Mouse (Mus musculus) adipocyte (in vitro differentiated cells): ENCODE measurements around the gene Arhgef7.

Source experiments
- DNase-seq: peaks from one replicate; pipeline ENCODE4 v3.0.0-alpha.2; 2016; ENCODE audit warnings: low spot score

The Arhgef7 gene

GRCm38 (mm10) chr8:11767213-11767840 is 39.8 kb downstream of the Arhgef7 start:
- peak; percentile 33 for DNase-seq

GRCm38 (mm10) chr8:11770001-11770400 is 42.5 kb downstream of the Arhgef7 start:
- no peak for DNase-seq

- DNase-seq = no peak
Measured at GRCm38 (mm10) chr8:11770521-11771080, 43.1 kb downstream of the Arhgef7 start.

- no peak for DNase-seq
Measured at GRCm38 (mm10) chr8:11771608-11772007, 44.1 kb downstream of the Arhgef7 start.

- peak; percentile 61 for DNase-seq
Measured at GRCm38 (mm10) chr8:11774195-11775076, 46.9 kb downstream of the Arhgef7 start.

- DNase-seq = peak; percentile 50
Measured at GRCm38 (mm10) chr8:11775889-11776288, 48.4 kb downstream of the Arhgef7 start.

- no peak for DNase-seq
Measured at GRCm38 (mm10) chr8:11776451-11777180, 49.1 kb downstream of the Arhgef7 start.

GRCm38 (mm10) chr8:11777201-11777600 is 49.7 kb downstream of the Arhgef7 start:
- DNase-seq = peak; percentile 60

- no peak for DNase-seq
Measured at GRCm38 (mm10) chr8:11778646-11779433, 51.3 kb downstream of the Arhgef7 start.

- no peak for DNase-seq
Measured at GRCm38 (mm10) chr8:11779844-11780634, 52.5 kb downstream of the Arhgef7 start.

- DNase-seq = no peak
Measured at GRCm38 (mm10) chr8:11780641-11781040, 53.1 kb downstream of the Arhgef7 start.

- no peak for DNase-seq
Measured at GRCm38 (mm10) chr8:11782607-11783006, 55.1 kb downstream of the Arhgef7 start.

- DNase-seq = no peak
Measured at GRCm38 (mm10) chr8:11783861-11784594, 56.5 kb downstream of the Arhgef7 start.

GRCm38 (mm10) chr8:11785121-11785520 is 57.6 kb downstream of the Arhgef7 start:
- no peak for DNase-seq

- DNase-seq = no peak
Measured at GRCm38 (mm10) chr8:11785539-11786046, 58.1 kb downstream of the Arhgef7 start.

- peak; percentile 81 for DNase-seq
Measured at GRCm38 (mm10) chr8:11788252-11788651, 60.7 kb downstream of the Arhgef7 start.

GRCm38 (mm10) chr8:11789168-11789567 is 61.6 kb downstream of the Arhgef7 start:
- no peak for DNase-seq

GRCm38 (mm10) chr8:11794956-11795355 is 67.4 kb downstream of the Arhgef7 start:
- no peak for DNase-seq

GRCm38 (mm10) chr8:11797128-11797527 is 69.6 kb downstream of the Arhgef7 start:
- no peak for DNase-seq
